Mouse (Mus musculus) embryonic facial prominence, embryonic 14.5 days (tissue): ENCODE data around the gene Prox1. TPM values are rescaled to one million over a fixed set of nuclear protein-coding genes. Genes with fewer than 3 reads are reported as not detected.
A peak's percentile ranks its signal among the peaks of the same experiment; 100 is the strongest.

Source experiments
- ATAC-seq: fragments of 200-750 bp; cut with Nextera tagmentation; 2 replicates; pipeline ENCODE4 v1.8.0; 2017; ENCODE audit warnings: low read depth, moderate number of reproducible peaks, moderate TSS enrichment
- DNase-seq: peaks from one replicate; pipeline ENCODE4 v3.0.0-alpha.2; 2015; ENCODE audit warnings: low spot score
- H3K27ac ChIP-seq: fragments of 300-500 bp; sonication (generic); replicated peaks from 2 replicates; pipeline ENCODE4 v1.5.1; 2014; ENCODE audit warnings: low read depth, mild to moderate bottlenecking, low read length, moderate library complexity
- H3K27me3 ChIP-seq: fragments of 300-500 bp; sonication (generic); replicated peaks from 2 replicates; pipeline ENCODE4 v1.6.1; 2014; ENCODE audit warnings: low read length; ENCODE audit not compliant: control insufficient read depth, insufficient read depth
- H3K36me3 ChIP-seq: fragments of 300-500 bp; sonication (generic); 2 replicates; pipeline ENCODE4 v1.6.1; 2014; ENCODE audit warnings: low read length, mixed read lengths; ENCODE audit not compliant: control insufficient read depth, insufficient read depth
- H3K4me1 ChIP-seq: fragments of 300-500 bp; sonication (generic); 2 replicates; pipeline ENCODE4 v1.6.1; 2014; ENCODE audit warnings: antibody characterized with exemption, low read length; ENCODE audit not compliant: control insufficient read depth, insufficient read depth
- H3K4me2 ChIP-seq: fragments of 300-500 bp; sonication (generic); 2 replicates; pipeline ENCODE4 v1.6.1; 2014; ENCODE audit warnings: low read depth, mild to moderate bottlenecking, low read length, moderate library complexity, mixed read lengths
- H3K4me3 ChIP-seq: fragments of 300-500 bp; sonication (generic); 2 replicates; pipeline ENCODE4 v1.5.1; 2014; ENCODE audit warnings: low read depth, mild to moderate bottlenecking, low read length
- H3K9ac ChIP-seq: fragments of 300-500 bp; sonication (generic); 2 replicates; pipeline ENCODE4 v1.6.1; 2014; ENCODE audit warnings: low read depth, mild to moderate bottlenecking, low read length, moderate library complexity, mixed read lengths
- H3K9me3 ChIP-seq: fragments of 300-500 bp; sonication (generic); 2 replicates; pipeline ENCODE4 v1.6.1; 2016; ENCODE audit warnings: low read length; ENCODE audit not compliant: control insufficient read depth
- WGBS: fragments of 180-500 bp; shearing (Covaris S2); extraction: QIAGEN DNeasy Blood & Tissue Kit; methylation state at CpG from one replicate; pipeline ENCODE4 v1.1.7; 2014; 5-methylcytosine and 5-hydroxymethylcytosine counted together
- polyA plus RNA-seq: library from polyadenylated mRNA; unstranded; fragments of >200 nt; fragmentation: Nextera tagmentation; extraction: Ambion mirVana; gene quantifications from 2 replicates; pipeline ENCODE4 v1.2.1, GENCODE M21; 2014

Gene Prox1
- polyA plus RNA-seq, 1 experiment from 2014 or later: 4.3 TPM

DNA sequence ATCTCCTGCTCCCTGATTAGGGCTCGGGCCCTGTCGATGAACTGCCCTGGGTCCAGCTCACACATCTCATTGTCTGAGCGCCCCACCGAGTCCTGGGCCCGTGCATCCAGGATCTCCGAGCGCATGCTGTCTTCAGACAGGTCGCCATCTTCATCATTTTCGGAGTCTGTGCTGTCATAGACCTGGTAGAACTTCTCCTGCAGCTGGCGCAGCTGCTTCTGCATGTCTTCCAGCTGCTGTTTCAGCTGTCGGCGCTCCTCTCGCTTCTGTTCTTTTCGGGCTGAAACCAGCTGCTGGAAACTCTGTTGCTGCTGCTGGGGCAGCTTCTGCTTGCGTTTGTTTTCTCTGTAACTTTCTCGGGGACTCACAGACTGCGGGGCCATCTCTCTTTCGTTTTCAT lies 9.2 kb downstream of the Prox1 start:
- WGBS: 71% methylated on average over 18 of the region's 18 CpGs
- peaks cover 18% of the 10 kb centered on the region for H3K27me3 ChIP-seq
- peak; percentile 30; the same call in 1 of the 2 replicates for ATAC-seq
- H3K4me1 ChIP-seq: no peaks in the 10 kb centered on the region
- H3K36me3 ChIP-seq: no peaks in the 10 kb centered on the region
- H3K4me2 ChIP-seq: peak overlapping the region; percentile 16; the same call in 1 of the 2 replicates
- DNase-seq: peak; percentile 76
- no peak overlapping the region for H3K9ac ChIP-seq
- no peak overlapping the region for H3K4me3 ChIP-seq
- H3K27ac ChIP-seq: peak overlapping the region; percentile 21
- H3K9me3 ChIP-seq: no peaks in the 10 kb centered on the region

DNA sequence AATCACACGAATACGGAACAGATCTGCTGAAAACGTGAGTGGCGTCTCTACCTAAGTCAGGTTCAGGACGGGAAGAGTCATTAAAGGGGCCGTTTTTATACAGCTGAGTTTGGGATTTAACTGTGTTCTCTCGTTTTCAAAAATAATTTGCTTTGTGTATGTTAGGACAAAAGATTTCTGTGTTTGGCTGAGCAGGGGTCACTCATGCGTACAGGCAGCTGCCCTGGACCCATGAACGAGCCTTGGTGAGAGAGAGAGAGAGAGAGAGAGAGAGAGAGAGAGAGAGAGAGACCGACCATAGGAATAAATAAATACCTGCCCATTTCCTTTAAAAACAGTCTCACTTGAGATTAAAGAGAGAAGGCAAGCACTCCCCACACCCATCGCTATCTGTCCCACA lies 11.1 kb downstream of the Prox1 start:
- no peak for DNase-seq
- Histone ChIP-seq H3K36me3 (no peaks in the 10 kb centered on the region), H3K4me1 (no peaks in the 10 kb centered on the region), H3K9ac (no peak overlapping the region), H3K27me3 (peaks cover 5% of the 10 kb centered on the region; the same call in 1 of the 2 replicates), H3K9me3 (no peaks in the 10 kb centered on the region), H3K4me3 (no peak overlapping the region), H3K4me2 (no peak overlapping the region), H3K27ac (no peak overlapping the region)
- 61% methylated on average over 11 of the region's 11 CpGs for WGBS
- no peak for ATAC-seq

DNA sequence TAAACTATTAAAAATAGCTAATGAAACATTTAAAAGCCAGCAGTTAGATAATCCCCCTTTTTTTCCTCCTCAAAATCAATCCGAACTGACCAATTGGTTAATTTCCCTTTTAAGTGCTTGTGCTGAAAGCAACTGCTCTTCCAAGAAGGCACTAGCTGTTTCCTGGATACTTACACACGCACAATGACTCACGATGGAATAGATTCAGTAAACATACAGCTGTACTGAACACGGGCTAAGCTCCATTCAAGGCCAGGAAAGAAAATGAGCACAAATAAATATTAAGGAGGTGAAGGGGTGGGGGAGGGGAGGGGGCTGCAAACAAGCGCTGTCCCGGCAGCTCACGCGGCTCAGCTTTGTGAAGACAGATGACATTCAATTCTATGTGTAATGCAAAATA lies 14.8 kb downstream of the Prox1 start:
- peaks cover 3% of the 10 kb centered on the region; the same call in 1 of the 2 replicates for H3K27me3 ChIP-seq

DNA sequence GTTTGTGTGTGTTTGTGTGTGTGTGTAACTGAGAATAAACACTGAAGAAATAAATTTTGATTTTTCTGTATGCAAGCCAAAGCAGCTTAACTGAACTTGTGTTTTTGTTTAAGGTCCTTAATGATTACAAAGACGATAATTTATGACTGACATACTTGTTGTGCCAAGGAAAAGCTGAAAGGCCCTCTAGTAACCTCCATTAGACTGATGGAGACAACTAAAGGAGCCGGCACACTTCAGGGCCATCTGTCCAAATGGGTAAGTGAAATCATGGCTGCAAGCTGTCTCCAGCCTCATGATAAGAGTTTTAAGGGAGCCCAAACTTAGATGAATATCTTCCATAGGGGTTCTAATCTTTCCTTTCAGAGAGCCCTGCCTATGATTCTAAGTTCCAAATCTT lies 15.5 kb downstream of the Prox1 start:
- Histone ChIP-seq H3K4me3 (no peak overlapping the region), H3K9me3 (no peaks in the 10 kb centered on the region), H3K4me2 (no peak overlapping the region), H3K36me3 (no peaks in the 10 kb centered on the region), H3K4me1 (no peaks in the 10 kb centered on the region), H3K27me3 (peaks cover 3% of the 10 kb centered on the region; the same call in 1 of the 2 replicates), H3K27ac (no peak overlapping the region), H3K9ac (no peak overlapping the region)
- DNase-seq (no peak), ATAC-seq (no peak)
- WGBS: 44% methylated on average over 2 of the region's 2 CpGs

More for the DNA sequence above, 14.8 kb downstream of the Prox1 start:
- DNase-seq: peak; percentile 14
- H3K9me3 ChIP-seq: no peaks in the 10 kb centered on the region
- no peaks in the 10 kb centered on the region for H3K4me1 ChIP-seq
- no peak for ATAC-seq
- WGBS: 30% methylated on average over 8 of the region's 8 CpGs
- no peak overlapping the region for H3K4me3 ChIP-seq
- H3K27ac ChIP-seq: no peak overlapping the region
- no peak overlapping the region for H3K9ac ChIP-seq
- H3K4me2 ChIP-seq: no peak overlapping the region
- no peaks in the 10 kb centered on the region for H3K36me3 ChIP-seq

DNA sequence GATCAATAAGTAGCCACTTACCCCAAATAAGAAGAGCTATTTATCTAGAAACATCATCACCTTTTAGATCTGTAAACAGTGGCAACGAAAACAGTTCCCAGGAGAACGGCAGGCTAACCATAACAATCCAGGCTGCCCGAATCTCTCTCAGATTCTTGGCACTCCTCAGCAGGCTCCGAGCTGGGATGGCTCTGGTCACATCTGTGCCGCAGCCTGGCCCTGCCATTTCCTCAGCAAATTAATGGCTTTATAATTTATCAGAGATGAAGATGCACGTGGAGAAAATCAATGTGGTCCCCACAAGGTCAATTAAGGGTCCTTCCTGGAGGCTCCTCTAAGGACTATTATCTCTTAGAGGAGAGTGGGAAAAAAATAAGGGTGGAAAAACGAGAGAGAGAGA lies 16.2 kb downstream of the Prox1 start:
- H3K27ac ChIP-seq: no peak overlapping the region
- H3K9me3 ChIP-seq: no peaks in the 10 kb centered on the region
- H3K4me2 ChIP-seq: no peak overlapping the region
- 36% methylated on average over 7 of the region's 7 CpGs for WGBS
- no peak for ATAC-seq
- no peak for DNase-seq
- no peaks in the 10 kb centered on the region for H3K36me3 ChIP-seq
- H3K27me3 ChIP-seq: peaks cover 6% of the 10 kb centered on the region; the same call in 1 of the 2 replicates
- H3K4me1 ChIP-seq: peaks cover 3% of the 10 kb centered on the region
- H3K9ac ChIP-seq: no peak overlapping the region
- H3K4me3 ChIP-seq: no peak overlapping the region

DNA sequence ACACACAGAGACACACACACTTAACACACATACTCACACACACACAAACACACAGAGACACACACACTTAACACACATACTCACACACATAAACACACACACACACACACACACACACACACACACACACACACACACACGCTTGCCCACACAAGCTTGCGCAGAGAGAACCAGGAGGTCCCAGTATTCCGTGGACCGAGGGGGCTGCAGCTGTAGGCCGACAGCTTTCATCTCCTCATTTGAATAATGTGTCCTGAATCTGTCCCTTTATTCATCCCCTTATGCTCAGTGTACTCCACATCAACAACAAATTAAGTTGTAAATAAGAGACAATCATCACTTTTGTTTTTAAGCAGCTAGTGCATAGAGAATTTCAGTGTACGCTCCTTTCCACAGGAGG lies 17.9 kb downstream of the Prox1 start:
- H3K9me3 ChIP-seq: no peaks in the 10 kb centered on the region
- no peak for DNase-seq
- 80% methylated on average over 6 of the region's 6 CpGs for WGBS
- H3K4me1 ChIP-seq: peaks cover 11% of the 10 kb centered on the region
- no peak for ATAC-seq
- no peak overlapping the region for H3K9ac ChIP-seq
- H3K36me3 ChIP-seq: no peaks in the 10 kb centered on the region
- no peak overlapping the region for H3K4me2 ChIP-seq
- 0 out of 2 replicates have a peak, but pooled peaks cover 3% of the 10 kb centered on the region for H3K27me3 ChIP-seq
- H3K27ac ChIP-seq: no peak overlapping the region
- no peak overlapping the region for H3K4me3 ChIP-seq

DNA sequence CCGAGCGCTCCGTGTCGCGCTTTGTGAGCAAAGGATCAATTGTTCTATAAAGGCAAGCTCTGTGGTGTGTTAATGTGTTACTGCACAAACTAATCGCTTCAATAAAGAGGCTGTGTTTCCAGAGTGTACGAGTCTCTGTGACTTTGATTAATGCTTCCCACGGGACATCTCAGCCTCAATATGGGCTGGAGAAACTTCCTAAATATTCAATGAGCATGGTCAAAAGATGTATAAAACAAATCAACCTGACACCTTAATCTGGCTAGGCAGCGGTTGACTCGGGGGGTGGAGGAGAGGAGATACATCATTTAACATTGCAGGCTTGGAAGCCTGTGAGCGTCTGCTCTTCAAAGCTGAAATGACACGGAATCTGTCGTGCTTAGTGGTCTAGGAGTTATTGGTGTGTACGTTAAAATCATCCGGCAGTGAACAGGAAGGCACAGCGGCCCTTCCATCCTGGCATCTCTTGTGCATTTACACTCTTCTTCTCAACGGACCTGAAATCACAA lies 21.2 kb downstream of the Prox1 start:
- Histone ChIP-seq H3K9ac (no peak overlapping the region), H3K9me3 (no peaks in the 10 kb centered on the region), H3K4me3 (no peak overlapping the region), H3K27me3 (0 out of 2 replicates have a peak, but pooled peaks cover 3% of the 10 kb centered on the region), H3K4me2 (peak overlapping the region; percentile 15; the same call in 1 of the 2 replicates), H3K36me3 (no peaks in the 10 kb centered on the region), H3K27ac (no peak overlapping the region), H3K4me1 (peaks cover 11% of the 10 kb centered on the region)
- ATAC-seq: no peak
- no peak for DNase-seq
- WGBS: 48% methylated on average over 17 of the region's 17 CpGs

DNA sequence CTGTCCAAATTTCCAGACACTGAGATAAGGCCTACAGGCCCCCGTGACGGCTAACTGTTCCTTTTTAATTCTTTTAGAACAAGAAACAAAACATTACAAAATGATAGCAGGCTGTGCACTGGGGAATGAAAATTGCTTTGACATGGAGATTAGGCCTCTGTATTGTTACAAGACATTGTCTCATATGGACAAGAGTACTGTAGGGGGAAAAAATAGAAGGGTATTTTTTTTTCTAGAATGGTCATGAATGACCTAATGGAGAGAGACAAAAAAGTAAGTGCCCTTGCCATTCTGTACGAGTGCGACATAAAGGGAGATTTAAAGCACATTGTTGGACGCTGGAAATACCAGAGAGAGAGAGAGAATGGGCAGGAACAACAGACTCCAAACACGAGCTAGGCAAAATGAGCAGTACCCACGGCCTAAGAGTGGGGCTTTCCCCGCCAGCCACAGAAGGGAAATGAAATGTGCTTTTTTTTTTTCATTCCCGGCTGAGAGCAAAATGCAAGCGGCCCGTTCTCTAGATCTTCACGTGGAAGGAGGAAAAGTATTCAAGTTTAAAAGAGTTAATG lies 21.8 kb downstream of the Prox1 start:
- Histone ChIP-seq H3K27me3 (0 out of 2 replicates have a peak, but pooled peaks cover 3% of the 10 kb centered on the region), H3K4me3 (no peak overlapping the region), H3K9ac (no peak overlapping the region), H3K4me1 (peaks cover 11% of the 10 kb centered on the region), H3K27ac (no peak overlapping the region), H3K9me3 (no peaks in the 10 kb centered on the region), H3K4me2 (peak overlapping the region; percentile 15; the same call in 1 of the 2 replicates), H3K36me3 (no peaks in the 10 kb centered on the region)
- ATAC-seq (peak; percentile 62; the same call in 1 of the 2 replicates), DNase-seq (no peak)
- WGBS: 28% methylated on average over 12 of the region's 12 CpGs

DNA sequence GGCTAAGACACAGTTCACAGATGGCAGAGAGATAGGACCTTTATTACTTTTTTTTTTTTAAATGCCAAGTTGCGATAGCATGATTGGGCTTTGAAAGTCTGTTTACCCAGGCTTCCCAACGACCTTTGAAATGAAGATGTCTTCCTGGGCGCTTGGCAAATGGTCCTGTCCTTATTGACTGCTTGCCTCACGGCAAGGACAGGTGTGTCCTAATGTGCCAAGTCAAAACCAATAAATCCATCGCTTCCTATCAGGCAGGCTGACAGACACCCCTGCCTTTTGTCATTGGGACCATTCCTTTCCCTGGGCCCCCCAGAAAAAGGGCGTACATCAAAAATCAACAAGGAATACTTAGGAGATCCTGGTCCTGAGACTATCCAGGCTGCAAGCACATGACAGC lies 22.7 kb downstream of the Prox1 start:
- H3K36me3 ChIP-seq: no peaks in the 10 kb centered on the region
- peaks cover 11% of the 10 kb centered on the region for H3K4me1 ChIP-seq
- H3K9me3 ChIP-seq: no peaks in the 10 kb centered on the region
- no peak overlapping the region for H3K27ac ChIP-seq
- H3K9ac ChIP-seq: no peak overlapping the region
- no peak overlapping the region for H3K4me3 ChIP-seq
- ATAC-seq: no peak
- WGBS: 79% methylated on average over 6 of the region's 6 CpGs
- DNase-seq: no peak
- H3K4me2 ChIP-seq: no peak overlapping the region
- 0 out of 2 replicates have a peak, but pooled peaks cover 3% of the 10 kb centered on the region for H3K27me3 ChIP-seq
